Mouse (Mus musculus) gastrocnemius, adult 8-10 months (tissue): ENCODE results near the gene Cdk13. TPM values are rescaled to one million over a fixed set of nuclear protein-coding genes. Genes with fewer than 3 reads are reported as not detected.

Experiments
- microRNA-seq: library from miRNA; unstranded; fragments of <30 nt; microRNA quantifications from one replicate; pipeline ENCODE4 v1.2.0, GENCODE M21; 2022
- total RNA-seq, 4 experiments: library from RNA; stranded (reverse); gene quantifications; 2 replicates each; pipeline ENCODE4 v1.2.4; 2022

Cdk13 gene
- total RNA-seq, 4 experiments from 2014 or later = 15.0 to 20.6 (median 18.3) TPM

Small RNA genes lying within 50 kb of the gene (microRNA-seq; reads per million reads assigned to microRNA genes)
- not detected for gene Mir466i

Other genes starting within 250 kb of the Cdk13 start
- 1 to 10 TPM; 3.0 to 6.4 (median 5.2) TPM for gene Mplkip, start 109.9 kb downstream of the Cdk13 start, total RNA-seq
- 1 to 10 TPM in 2 of 4 experiments, under 1 TPM in 2; 0.29 to 1.3 (median 0.94) TPM for gene Sugct, start 109.5 kb downstream of the Cdk13 start, total RNA-seq
- 10 to 100 TPM; 18.9 to 24.1 (median 23.6) TPM for gene Rala, start 139.1 kb upstream of the Cdk13 start, total RNA-seq
- 10 to 100 TPM; 13.0 to 17.5 (median 14.0) TPM for gene Yae1d1, start 188.3 kb upstream of the Cdk13 start, total RNA-seq